Comparison of ENCODE assay signal across 8 mouse cellular contexts in the genomic region with DNA sequence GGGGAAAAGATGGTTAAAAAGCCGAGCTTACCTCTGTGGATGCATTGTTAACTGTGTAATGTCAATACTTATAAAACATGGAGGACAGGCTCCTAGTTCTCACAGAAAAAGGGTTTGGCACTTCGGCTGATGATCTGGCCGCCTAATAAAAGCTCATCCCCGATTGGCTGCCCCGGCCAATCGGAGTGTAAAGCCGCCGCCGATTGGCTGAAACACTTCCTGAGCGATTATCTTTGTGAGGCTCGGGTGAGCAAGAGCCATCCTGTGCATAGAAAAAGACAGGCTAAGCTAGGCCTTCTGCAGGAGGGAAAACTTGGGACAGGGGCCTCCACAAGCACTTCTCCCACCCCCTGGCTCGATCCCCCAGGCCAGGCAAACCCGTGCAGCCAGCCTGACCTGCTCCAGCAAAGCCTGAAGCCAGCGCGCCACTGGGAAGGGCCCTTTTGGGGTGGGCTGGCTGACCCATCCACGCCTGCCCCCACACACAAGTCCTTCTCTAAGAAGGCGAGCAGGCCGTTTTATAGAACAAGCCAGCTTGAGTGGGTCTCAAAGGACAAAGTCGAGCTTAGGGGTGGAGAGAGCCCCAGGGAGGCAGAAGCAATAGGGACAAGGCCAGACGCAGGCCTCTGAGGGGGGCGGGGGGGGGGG. TPM values are rescaled to one million over a fixed set of nuclear protein-coding genes. Genes with fewer than 3 reads are reported as not detected.
DNase-seq lines count a peak whose midpoint lies in the region; ATAC-seq and TF ChIP-seq lines count a peak whose summit lies in the region.

No protein-coding gene starts in this region.

- no peaks in the 10 kb centered on the region for H3K9me3 ChIP-seq in heart, embryonic 13.5 days
- H3K9me3 ChIP-seq in kidney, postnatal 0 days (replicated peaks; ENCODE audit: low read length): no peaks in the 10 kb centered on the region
- H3K9me3 ChIP-seq in liver, embryonic 11.5 days (ENCODE audit: control insufficient read depth, low read length): no peaks in the 10 kb centered on the region

- peak overlapping the region; percentile 2 for H3ac ChIP-seq in myocyte (ENCODE audit: control insufficient read depth, insufficient read length)

- H3K4me2 ChIP-seq in heart, embryonic 13.5 days: peak overlapping the region; percentile 76
- peak overlapping the region; percentile 51 for H3K4me2 ChIP-seq in kidney, postnatal 0 days (ENCODE audit: low read length)
- peak overlapping the region; percentile 97 for H3K4me2 ChIP-seq in liver, embryonic 11.5 days
- H3K4me2 ChIP-seq in myocyte (ENCODE audit: low read depth): peak overlapping the region; percentile 96

- 6% methylated on average over 20 of the region's 21 CpGs for WGBS in heart, embryonic 13.5 days
- 5% methylated on average over 20 of the region's 21 CpGs for WGBS in kidney, postnatal 0 days
- WGBS in liver, embryonic 11.5 days: 5% methylated on average over 21 of the region's 21 CpGs

- peak; percentile 94 for DNase-seq in kidney, postnatal 0 days (ENCODE audit: low spot score)
- peak; percentile 98 for DNase-seq in liver, embryonic 11.5 days (ENCODE audit: low spot score)
- peak; percentile 96 to 98 for DNase-seq in spleen, postnatal 4 days (ENCODE audit: low spot score in 2 of 2)

- peaks cover 46% of the 10 kb centered on the region for H3K79me2 ChIP-seq in myocyte (ENCODE audit: control insufficient read depth, insufficient read depth)

- no peaks in the 10 kb centered on the region for H3K27me3 ChIP-seq in heart, embryonic 13.5 days (replicated peaks)
- no peaks in the 10 kb centered on the region for H3K27me3 ChIP-seq in kidney, postnatal 0 days (ENCODE audit: insufficient read depth, low read length)
- no peaks in the 10 kb centered on the region for H3K27me3 ChIP-seq in liver, embryonic 11.5 days (replicated peaks; ENCODE audit: control insufficient read depth, insufficient read depth, low read length)
- H3K27me3 ChIP-seq in myocyte (ENCODE audit: control insufficient read depth, insufficient read depth, insufficient read length): no peaks in the 10 kb centered on the region

- no peaks in the 10 kb centered on the region; the same call in 1 of the 2 replicates for H3K36me3 ChIP-seq in heart, embryonic 13.5 days
- no peaks in the 10 kb centered on the region for H3K36me3 ChIP-seq in kidney, postnatal 0 days (ENCODE audit: insufficient read depth, low read length)
- peaks cover 6% of the 10 kb centered on the region; the same call in 1 of the 2 replicates for H3K36me3 ChIP-seq in liver, embryonic 11.5 days (ENCODE audit: control insufficient read depth, insufficient read depth, low read length)
- H3K36me3 ChIP-seq in myocyte (ENCODE audit: control insufficient read depth, insufficient read depth): no peaks in the 10 kb centered on the region

- ATAC-seq in CD4-positive, CD25-positive, alpha-beta regulatory T cell, adult 4 months: peak; percentile 77
- ATAC-seq in erythroid progenitor cell, adult 5-6 weeks (replicated peaks; ENCODE audit: low FRiP score, poor library complexity, severe bottlenecking): peak; percentile 55
- peak; percentile 37; the same call in 1 of the 2 replicates for ATAC-seq in heart, embryonic 13.5 days (ENCODE audit: extremely low read depth, insufficient number of reproducible peaks, low FRiP score, low TSS enrichment)
- peak; percentile 45 for ATAC-seq in kidney, postnatal 0 days (replicated peaks; ENCODE audit: low FRiP score, low read depth)
- peak; percentile 78 for ATAC-seq in liver, embryonic 11.5 days (replicated peaks; ENCODE audit: low FRiP score)

- H3K9ac ChIP-seq in heart, embryonic 13.5 days: peak overlapping the region; percentile 82
- peak overlapping the region; percentile 60 for H3K9ac ChIP-seq in kidney, postnatal 0 days (ENCODE audit: low read depth, low read length)
- H3K9ac ChIP-seq in liver, embryonic 11.5 days (ENCODE audit: low read depth, low read length): peak overlapping the region; percentile 95

- peak; percentile 37 for TF ChIP-seq POLR2A in myocyte (IDR thresholded peaks at IDR 0.05; ENCODE audit: insufficient read length, low read depth)

- H3K4me1 ChIP-seq in brown adipose tissue, adult 24 weeks (ENCODE audit: control insufficient read depth, insufficient read depth, insufficient read length, low read length): peaks cover 65% of the 10 kb centered on the region
- H3K4me1 ChIP-seq in heart, embryonic 13.5 days: peaks cover 98% of the 10 kb centered on the region
- H3K4me1 ChIP-seq in kidney, postnatal 0 days (replicated peaks; ENCODE audit: insufficient read depth, low read length): peaks cover 80% of the 10 kb centered on the region
- H3K4me1 ChIP-seq in liver, embryonic 11.5 days (replicated peaks; ENCODE audit: control insufficient read depth, insufficient read depth, low read length): peaks cover 94% of the 10 kb centered on the region

- peak overlapping the region; percentile 99 for H3K27ac ChIP-seq in brown adipose tissue, adult 24 weeks (replicated peaks; ENCODE audit: low read depth, low read length)
- peak overlapping the region; percentile 100 for H3K27ac ChIP-seq in heart, embryonic 13.5 days (replicated peaks)
- peak overlapping the region; percentile 100 for H3K27ac ChIP-seq in kidney, postnatal 0 days
- H3K27ac ChIP-seq in liver, embryonic 11.5 days (ENCODE audit: low read depth, low read length): peak overlapping the region; percentile 100

- H3K4me3 ChIP-seq in brown adipose tissue, adult 24 weeks (ENCODE audit: insufficient read depth, low read depth, low read length): peak overlapping the region; percentile 38
- peak overlapping the region; percentile 47 for H3K4me3 ChIP-seq in heart, embryonic 13.5 days
- H3K4me3 ChIP-seq in kidney, postnatal 0 days (replicated peaks; ENCODE audit: low read depth, low read length): no peak overlapping the region
- H3K4me3 ChIP-seq in liver, embryonic 11.5 days (ENCODE audit: low read depth, low read length): peak overlapping the region; percentile 52
- peak overlapping the region; percentile 40 for H3K4me3 ChIP-seq in myocyte

- no peak for TF ChIP-seq CTCF in kidney, postnatal 0 days (IDR thresholded peaks at IDR 0.05; ENCODE audit: low read depth)

TF ChIP-seq in myocyte, 11 proteins besides CTCF, POLR2A, EP300 and RAD21:
- TF ChIP-seq TCF12 (IDR thresholded peaks at IDR 0.05; ENCODE audit: insufficient read depth, poor library complexity, severe bottlenecking) (no peak), MAX (IDR thresholded peaks at IDR 0.05; ENCODE audit: low read depth) (no peak), POLR2AphosphoS2 (IDR thresholded peaks at IDR 0.05; ENCODE audit: insufficient read length, low read depth) (no peak), CEBPB (IDR thresholded peaks at IDR 0.05; ENCODE audit: insufficient read depth, poor library complexity, severe bottlenecking) (no peak), MYOG (IDR thresholded peaks at IDR 0.05; ENCODE audit: control insufficient read depth in 1 of 3, insufficient read depth in 1 of 3, insufficient read length in 2 of 3, low read depth in 2 of 3) (no peak), TCF3 (IDR thresholded peaks at IDR 0.05; ENCODE audit: insufficient read length, low read depth) (no peak), SRF (IDR thresholded peaks at IDR 0.05; ENCODE audit: control insufficient read depth, insufficient read length, low read depth) (no peak), REST (IDR thresholded peaks at IDR 0.05; ENCODE audit: insufficient read depth, insufficient read length) (no peak), USF1 (IDR thresholded peaks at IDR 0.05; ENCODE audit: low read depth) (no peak), MYOD1 (IDR thresholded peaks at IDR 0.05; ENCODE audit: control insufficient read depth in 1 of 3, insufficient read length in 2 of 3, low read depth in 2 of 3) (no peak), E2F4 (IDR thresholded peaks at IDR 0.05; ENCODE audit: insufficient read depth) (no peak)

RNA-seq across cellular contexts. Expression of a gene that starts 14.1 kb away (rescaled TPM):
- polyA plus RNA-seq in CD4-positive, CD25-positive, alpha-beta regulatory T cell, adult 4 months (2017; shearing (Covaris generic)): 10 to 100 TPM; 66.6 to 75.4 TPM
- 6.7 and 17.9 TPM in 2 replicates for polyA plus RNA-seq in brown adipose tissue, adult 24 weeks (2012; ENCODE audit: insufficient read depth, insufficient read length, missing spikeins)
- 55.3 and 129 TPM in 2 replicates for total RNA-seq in erythroid progenitor cell, adult 5-6 weeks (2015; ENCODE audit: low replicate concordance)
- total RNA-seq in erythroid progenitor cell, adult 5-6 weeks (2017; ENCODE audit: low replicate concordance): 59.5 and 85.9 TPM in 2 replicates
- polyA plus RNA-seq in heart, embryonic 13.5 days (2015; fragmentation: Nextera tagmentation; extraction: Ambion mirVana): 41.5 and 42.4 TPM in 2 replicates
- polyA plus RNA-seq in kidney, postnatal 0 days (2015; fragmentation: Nextera tagmentation; extraction: Ambion mirVana): 39.6 and 41.7 TPM in 2 replicates
- polyA plus RNA-seq in liver, embryonic 11.5 days (2014; fragmentation: Nextera tagmentation; extraction: Ambion mirVana): 49.1 and 55.8 TPM in 2 replicates
- polyA plus RNA-seq in myocyte (2012; fragmentation: generic; extraction: Trizol): 20.9 TPM
